ENCODE assay signal across 9 mouse cellular contexts in the genomic region with DNA sequence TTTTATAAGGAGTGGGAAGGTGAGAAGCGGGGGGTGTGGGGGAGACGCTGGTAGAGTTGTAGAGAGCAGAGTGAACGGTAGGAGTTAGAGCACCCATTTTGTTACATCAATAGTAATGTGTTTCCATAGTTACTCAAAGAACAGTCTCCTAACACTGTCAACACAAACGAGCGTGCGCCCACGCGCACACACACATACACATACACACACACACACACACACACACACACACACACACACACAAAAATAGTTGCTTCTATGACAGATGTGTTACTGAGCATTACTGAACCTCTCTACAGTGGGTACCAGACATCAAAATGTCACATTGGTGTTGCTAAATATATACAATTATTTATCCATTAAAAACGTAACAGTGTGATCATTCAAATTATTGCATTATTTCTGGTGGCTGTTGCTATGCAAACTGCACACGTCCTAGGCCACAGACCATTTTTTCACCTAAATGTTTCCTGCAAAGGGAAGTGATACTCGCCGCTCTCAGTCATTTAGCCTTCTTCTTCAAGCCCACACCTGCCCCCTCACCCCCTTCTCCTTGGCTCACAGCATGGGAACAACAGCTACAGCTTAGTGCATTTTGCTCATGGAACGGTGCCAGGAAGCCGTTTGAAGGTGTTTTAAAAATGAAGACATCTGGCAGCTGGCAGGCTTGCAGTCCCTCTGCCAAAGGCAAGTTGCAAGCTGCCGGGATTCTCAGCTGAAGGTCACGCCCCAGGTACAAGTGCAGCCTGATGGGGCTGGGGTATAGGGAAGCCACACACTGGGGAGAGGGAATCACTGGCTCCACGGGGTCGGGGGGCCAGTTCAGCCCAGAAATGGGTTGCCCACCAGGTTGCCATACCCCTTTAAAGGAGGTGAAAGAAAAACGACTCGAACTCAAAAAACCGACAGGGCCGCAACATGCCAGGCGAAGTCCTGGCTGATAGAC.
DNase-seq lines count a peak whose midpoint lies in the region; ATAC-seq lines count a peak whose summit lies in the region.
"Had no signal": no experiment of that assay in that cellular context is flagged by ENCODE, and none has a peak within 500 bp of the region (broad histone marks: within the 10 kb centered on the region; RNA-seq: fewer than 3 reads in every experiment).

No protein-coding gene starts in this region.

- no peak for DNase-seq in heart, adult 8-10 months (ENCODE audit: low spot score)
- DNase-seq in brain, adult 2 months (ENCODE audit: low read depth, low spot score) = peak; percentile 65
- DNase-seq in heart, postnatal 14 days = peak; percentile 5 to 35
- peak; percentile 52 to 71 for DNase-seq in lung, postnatal 4 days
- DNase-seq in cerebellum, adult 9-11 months = no peak
- no peak for DNase-seq in embryo, embryonic 10.5 days (ENCODE audit: low spot score)
- DNase-seq: cerebellum, postnatal 25 days had no signal

- no peak for ATAC-seq in heart, embryonic 13.5 days (ENCODE audit: extremely low read depth, insufficient number of reproducible peaks, low FRiP score, low TSS enrichment)
- no peak for ATAC-seq in inflammation-experienced regulatory T-cells, adult 6 months

- 61% methylated on average over 23 of the region's 23 CpGs for whole genome bisulfite sequencing in heart, embryonic 13.5 days

- no peak overlapping the region for H3K9ac ChIP-seq in heart, embryonic 13.5 days

- H3K4me3 ChIP-seq in heart, embryonic 13.5 days = no peak overlapping the region

- H3K36me3 ChIP-seq in heart, embryonic 13.5 days = no peaks in the 10 kb centered on the region

- no peaks in the 10 kb centered on the region for H3K9me3 ChIP-seq in heart, embryonic 13.5 days

- H3K27ac ChIP-seq in heart, embryonic 13.5 days (replicated peaks) = peak overlapping the region; percentile 36; the same call in 1 of the 2 replicates

- peaks cover 12% of the 10 kb centered on the region for H3K4me1 ChIP-seq in heart, embryonic 13.5 days

- no peak overlapping the region; the same call in 1 of the 2 replicates for H3K4me2 ChIP-seq in heart, embryonic 13.5 days

- no peaks in the 10 kb centered on the region for H3K27me3 ChIP-seq in heart, embryonic 13.5 days (replicated peaks)

- intact Hi-C loops in heart, postnatal 14 days (cut with DNase I) = no loop called here

Comparison
In these comparisons a context has a peak if more than half of its experiments do, and no peak if none do; other contexts are left out.
1. DNase-seq: peak in brain, adult 2 months (single experiment), heart, postnatal 14 days (2 of 2) and lung, postnatal 4 days (2 of 2); none in heart, adult 8-10 months (single experiment), cerebellum, adult 9-11 months (single experiment) and embryo, embryonic 10.5 days (single experiment).